Mouse (Mus musculus) spleen, adult 18-20 months (tissue): ENCODE data around the gene Adam1a.
A peak's percentile ranks its signal among the peaks of the same experiment; 100 is the strongest.

Experiments
- DNase-seq, 2 experiments: peaks; one replicate each; pipeline ENCODE4 v3.0.0; 2022; ENCODE audit warnings: mixed read lengths in 2 of 2

Gene Adam1a

GRCm38 (mm10) chr5:121544910-121545792 lies at the start of gene Adam1a, which contains the start of gene Gm42878:
Gene Adam1a, minus strand, starts transcription at chr5:121545482.
Gene Gm42878, minus strand, starts transcription at chr5:121545482.
- DNase-seq, result peak in 1 of 2 experiments; percentile 27

- DNase-seq, result no peak
Observed at GRCm38 (mm10) chr5:121594714-121595313, 49.5 kb upstream of the Adam1a start.

- DNase-seq, result peak; percentile 77 to 87
Observed at GRCm38 (mm10) chr5:121593451-121594401, 48.4 kb upstream of the Adam1a start, which contains the start of gene Aldh2. Gene Aldh2, minus strand, starts transcription at chr5:121593824.

GRCm38 (mm10) chr5:121592816-121593407 lies 47.6 kb upstream of the Adam1a start:
- DNase-seq, result no peak

- no peak for DNase-seq
Observed at GRCm38 (mm10) chr5:121592064-121592815, 47.0 kb upstream of the Adam1a start.

- no peak for DNase-seq
Observed at GRCm38 (mm10) chr5:121591417-121592063, 46.3 kb upstream of the Adam1a start.

- DNase-seq, result no peak
Observed at GRCm38 (mm10) chr5:121589928-121590327, 44.6 kb upstream of the Adam1a start.

GRCm38 (mm10) chr5:121586400-121587039 lies 41.2 kb upstream of the Adam1a start:
- DNase-seq, result peak; percentile 46 to 57

GRCm38 (mm10) chr5:121585699-121586098 lies 40.4 kb upstream of the Adam1a start:
- no peak for DNase-seq

- DNase-seq, result no peak
Observed at GRCm38 (mm10) chr5:121585005-121585404, 39.7 kb upstream of the Adam1a start.

GRCm38 (mm10) chr5:121583765-121584501 lies 38.7 kb upstream of the Adam1a start:
- peak; percentile 66 to 70 for DNase-seq

- DNase-seq, result no peak
Observed at GRCm38 (mm10) chr5:121581945-121582344, 36.7 kb upstream of the Adam1a start.

- no peak for DNase-seq
Observed at GRCm38 (mm10) chr5:121576927-121577488, 31.7 kb upstream of the Adam1a start.

GRCm38 (mm10) chr5:121575867-121576266 lies 30.6 kb upstream of the Adam1a start:
- no peak for DNase-seq

- peak in 1 of 2 experiments; percentile 21 for DNase-seq
Observed at GRCm38 (mm10) chr5:121574145-121574544, 28.9 kb upstream of the Adam1a start.

- no peak for DNase-seq
Observed at GRCm38 (mm10) chr5:121570787-121571186, 25.5 kb upstream of the Adam1a start.

- no peak for DNase-seq
Observed at GRCm38 (mm10) chr5:121569881-121570420, 24.7 kb upstream of the Adam1a start.

- no peak for DNase-seq
Observed at GRCm38 (mm10) chr5:121566035-121566681, 20.9 kb upstream of the Adam1a start.
